Mouse (Mus musculus): ENCODE results near the gene Zfp445.

DNA sequence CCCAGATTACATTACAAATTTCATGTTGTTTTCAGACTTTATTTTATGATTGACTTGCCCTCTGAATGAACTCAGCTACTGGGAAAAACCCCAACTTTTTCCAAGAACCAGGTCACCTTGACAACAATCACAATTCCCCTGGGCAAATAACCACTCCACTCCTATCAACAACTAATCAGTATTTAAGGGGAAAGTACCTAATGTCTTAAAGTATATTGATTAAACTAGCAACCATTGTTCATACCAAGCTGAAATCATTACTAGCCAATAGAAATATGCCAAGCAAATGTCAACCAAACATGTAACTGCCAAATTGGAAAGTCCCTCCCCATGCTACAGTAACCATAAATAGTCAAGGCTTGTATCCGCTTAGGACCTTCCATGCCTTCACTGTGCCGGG lies 9.3 kb upstream of the Zfp445 start:
- TF ChIP-seq CTCF (IDR thresholded peaks at IDR 0.05) (no peak), EP300 (IDR thresholded peaks at IDR 0.05) (no peak)

Data from lung, postnatal 0 days (tissue).